Mouse (Mus musculus): ENCODE results near the gene Btbd8. TPM values are rescaled to one million over a fixed set of nuclear protein-coding genes. Genes with fewer than 3 reads are reported as not detected.
A peak's percentile ranks its signal among the peaks of the same experiment; 100 is the strongest.

Btbd8 gene
- polyA plus RNA-seq, 1 experiment from 2014 or later = 4.2 TPM

DNA sequence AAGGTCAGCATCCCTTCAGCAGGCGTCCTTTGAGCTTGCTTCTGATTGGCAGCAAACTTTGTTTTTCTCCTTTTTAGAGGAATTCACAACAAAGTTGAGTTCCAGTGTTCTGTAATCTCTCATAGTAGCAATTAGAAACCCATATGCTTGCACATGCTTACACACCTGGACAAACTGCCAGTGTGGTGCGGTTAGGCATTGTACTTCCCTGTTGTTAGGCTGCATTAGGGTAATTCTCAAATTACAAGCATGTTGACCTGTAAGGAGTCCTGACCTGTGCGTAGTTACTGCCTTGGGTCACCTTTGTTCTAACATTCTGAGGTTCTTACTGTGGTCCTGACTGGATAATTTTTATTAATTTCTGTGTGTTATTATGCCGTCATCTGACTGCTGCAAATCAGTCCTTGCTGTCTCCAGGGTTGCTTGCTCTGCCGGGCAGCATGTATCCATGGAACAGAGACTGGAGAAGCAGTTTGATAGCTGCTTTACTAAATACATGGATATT is 61.1 kb downstream of the Btbd8 start:
- ATAC-seq (ENCODE audit: insufficient number of reproducible peaks, low FRiP score, low TSS enrichment, low read depth) = no peak
- Histone ChIP-seq H3K9ac (no peak overlapping the region), H3K9me3 (no peaks in the 10 kb centered on the region), H3K27me3 (no peaks in the 10 kb centered on the region), H3K36me3 (0 out of 2 replicates have a peak, but pooled peaks cover 3% of the 10 kb centered on the region), H3K27ac (no peak overlapping the region), H3K4me1 (no peaks in the 10 kb centered on the region), H3K4me2 (no peak overlapping the region), H3K4me3 (no peak overlapping the region)
- WGBS = 49% methylated on average over 5 of the region's 5 CpGs

DNA sequence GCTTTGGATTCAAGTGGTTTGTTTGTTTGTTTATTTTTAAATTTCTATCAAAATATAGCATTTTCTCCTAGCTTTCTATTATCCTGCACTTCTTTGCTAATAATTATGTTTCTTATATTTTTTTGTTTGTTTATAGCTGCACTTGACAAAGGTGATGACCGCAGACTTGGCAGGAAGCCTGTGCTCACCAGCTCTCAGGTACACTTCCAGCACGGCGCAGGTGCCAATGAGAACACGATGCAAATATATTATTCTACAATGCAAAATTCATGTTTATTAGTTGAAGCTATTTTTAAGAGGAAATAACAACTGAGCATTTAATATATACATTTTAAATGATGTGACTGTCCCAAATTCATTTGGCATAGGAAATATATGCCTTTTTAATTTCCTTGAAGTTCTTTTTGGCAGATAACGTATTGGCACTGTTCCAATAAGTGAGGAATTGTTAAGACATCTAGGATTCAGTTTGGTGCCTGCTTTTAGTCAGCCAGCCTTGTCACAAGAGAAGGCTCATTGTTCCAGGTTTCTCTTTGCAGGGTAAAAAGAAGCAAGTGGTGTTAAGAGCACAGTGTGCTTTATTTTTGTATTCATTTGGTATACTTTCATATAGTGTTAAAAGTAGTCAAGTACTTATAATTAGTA is 62.2 kb downstream of the Btbd8 start:
- Histone ChIP-seq H3K27ac (no peak overlapping the region), H3K36me3 (no peaks in the 10 kb centered on the region; the same call in 1 of the 2 replicates), H3K9me3 (no peaks in the 10 kb centered on the region), H3K4me3 (no peak overlapping the region), H3K4me2 (no peak overlapping the region), H3K4me1 (no peaks in the 10 kb centered on the region), H3K27me3 (no peaks in the 10 kb centered on the region), H3K9ac (no peak overlapping the region)
- WGBS = 78% methylated on average over 5 of the region's 5 CpGs
- ATAC-seq (ENCODE audit: insufficient number of reproducible peaks, low FRiP score, low TSS enrichment, low read depth) = no peak

DNA sequence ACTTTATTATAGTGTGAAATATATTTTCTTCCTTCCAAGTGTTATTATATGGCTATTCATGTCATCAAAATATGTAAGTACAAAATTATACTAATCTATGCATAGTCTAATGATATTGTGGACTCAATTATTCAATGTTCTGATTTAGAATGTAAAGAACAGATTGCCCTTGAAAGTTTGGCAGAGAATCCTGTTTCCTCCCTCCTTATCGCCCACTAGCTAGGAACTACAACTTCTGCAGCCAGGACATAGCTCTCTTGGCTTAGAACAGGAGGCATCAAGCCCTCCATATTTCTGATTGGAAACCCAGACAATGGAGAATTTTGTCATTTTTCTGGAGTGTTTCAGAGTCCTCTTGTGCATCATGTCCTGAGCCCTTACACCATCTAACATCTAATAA is 62.9 kb downstream of the Btbd8 start:
- Histone ChIP-seq H3K27me3 (no peaks in the 10 kb centered on the region), H3K36me3 (no peaks in the 10 kb centered on the region; the same call in 1 of the 2 replicates), H3K4me2 (no peak overlapping the region), H3K27ac (no peak overlapping the region), H3K9ac (no peak overlapping the region), H3K4me1 (no peaks in the 10 kb centered on the region), H3K4me3 (no peak overlapping the region), H3K9me3 (no peaks in the 10 kb centered on the region)
- WGBS = 58% methylated on average over 1 of the region's 1 CpGs
- no peak for ATAC-seq (ENCODE audit: insufficient number of reproducible peaks, low FRiP score, low TSS enrichment, low read depth)

DNA sequence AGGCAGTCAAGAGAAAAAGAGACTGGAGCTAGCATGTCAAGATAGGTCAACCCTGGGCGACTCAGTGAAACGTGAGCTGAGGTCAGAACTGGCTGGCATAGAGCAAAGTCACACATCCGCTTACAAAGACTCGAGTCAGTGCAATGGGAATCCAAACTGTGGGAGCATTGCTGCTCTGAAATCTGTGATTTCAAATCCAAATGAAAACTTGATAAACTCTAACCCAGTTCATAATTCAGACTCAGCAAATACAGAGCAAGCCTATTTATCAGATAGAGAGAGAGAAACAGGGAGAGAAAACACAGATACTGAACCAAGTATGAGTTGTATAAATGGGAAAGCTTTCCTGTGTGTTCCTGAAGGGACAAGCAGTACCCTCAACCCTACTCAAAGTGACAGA is 69.5 kb downstream of the Btbd8 start, which contains the start of gene Gm42669:
TSS of gene Gm42669 (plus strand) at position 301 of the 400 bp plus-strand sequence.
- Histone ChIP-seq H3K4me2 (no peak within 1 kb of the TSS), H3K27ac (no peak within 1 kb of the TSS), H3K36me3 (peaks cover 7% of the 10 kb centered on the region; the same call in 1 of the 2 replicates), H3K4me3 (no peak within 1 kb of the TSS), H3K4me1 (no peaks in the 10 kb centered on the region), H3K27me3 (no peaks in the 10 kb centered on the region), H3K9ac (no peak within 1 kb of the TSS), H3K9me3 (no peaks in the 10 kb centered on the region)
- WGBS = 78% methylated on average over 4 of the region's 4 CpGs
- no peak for ATAC-seq (ENCODE audit: insufficient number of reproducible peaks, low FRiP score, low TSS enrichment, low read depth)

DNA sequence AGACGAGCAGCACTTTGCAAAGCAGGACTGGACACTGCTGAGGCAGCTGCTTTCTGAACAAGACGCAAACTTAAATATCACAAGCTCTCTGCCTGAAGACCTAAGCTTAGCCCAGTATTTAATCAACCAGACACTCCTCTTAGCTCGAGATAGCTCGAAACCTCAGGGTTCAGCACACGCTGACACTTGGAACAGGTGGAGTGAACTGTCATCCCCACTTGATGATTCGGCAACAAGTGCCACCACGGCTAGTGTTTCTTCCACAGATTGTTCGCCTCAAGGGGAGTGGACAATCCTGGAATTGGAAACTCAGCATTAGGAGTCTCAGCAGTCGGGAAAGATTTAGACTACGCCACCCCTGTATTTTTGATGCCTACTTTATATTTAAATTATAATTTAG is 72.7 kb downstream of the Btbd8 start:
- Histone ChIP-seq H3K4me3 (no peak overlapping the region), H3K27me3 (no peaks in the 10 kb centered on the region), H3K4me1 (no peaks in the 10 kb centered on the region), H3K36me3 (peaks cover 7% of the 10 kb centered on the region; the same call in 1 of the 2 replicates), H3K27ac (no peak overlapping the region), H3K9me3 (no peaks in the 10 kb centered on the region), H3K9ac (no peak overlapping the region), H3K4me2 (no peak overlapping the region)
- 0 out of 2 replicates have a peak, but pooled peaks have one; percentile 10 for ATAC-seq (ENCODE audit: insufficient number of reproducible peaks, low FRiP score, low TSS enrichment, low read depth)
- 80% methylated on average over 10 of the region's 10 CpGs for WGBS

DNA sequence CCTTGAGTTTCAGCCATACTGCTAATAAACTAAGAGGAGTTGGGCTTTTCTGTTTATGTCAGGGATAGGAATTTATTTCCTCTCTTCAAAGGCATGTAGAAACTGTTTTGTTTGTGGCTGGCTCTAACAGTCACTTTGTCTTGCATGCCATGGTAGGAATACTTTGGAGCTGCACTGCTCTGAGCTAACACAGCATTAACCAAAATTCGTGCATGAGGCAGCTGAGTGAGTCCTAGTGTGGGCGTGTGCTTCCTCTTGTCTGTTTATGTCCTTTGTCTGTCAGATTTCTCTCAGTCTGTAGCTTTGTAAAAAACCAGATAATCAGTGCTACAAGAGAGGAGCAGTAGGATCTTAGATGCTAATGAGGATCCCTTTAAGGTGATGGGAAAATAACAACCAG is 73.5 kb downstream of the Btbd8 start:
- WGBS = 45% methylated on average over 2 of the region's 2 CpGs

DNA sequence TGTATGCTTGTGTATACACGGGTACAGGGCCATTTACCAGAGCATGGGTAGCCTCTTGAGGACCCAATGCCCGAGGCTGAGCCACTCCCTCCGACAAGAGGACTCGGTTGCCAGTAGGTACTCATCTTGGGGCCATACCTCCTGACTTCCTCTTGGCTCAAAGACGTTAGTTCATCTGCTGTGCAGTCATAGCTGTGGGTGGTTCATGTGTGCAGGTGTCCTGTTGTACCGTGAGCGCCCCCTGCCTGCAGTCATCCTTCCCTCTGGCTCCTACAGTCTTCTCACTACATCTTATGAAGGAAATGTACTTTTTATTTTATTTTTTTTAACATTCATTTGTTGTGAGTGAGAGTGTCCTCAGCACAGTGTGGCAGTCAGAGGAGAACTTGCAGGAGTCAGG is 75.8 kb downstream of the Btbd8 start:
- H3K9me3 ChIP-seq = no peaks in the 10 kb centered on the region
- no peaks in the 10 kb centered on the region for H3K36me3 ChIP-seq
- H3K4me3 ChIP-seq = no peak overlapping the region
- H3K9ac ChIP-seq = no peak overlapping the region
- WGBS = 44% methylated on average over 7 of the region's 7 CpGs
- H3K27me3 ChIP-seq = no peaks in the 10 kb centered on the region
- no peaks in the 10 kb centered on the region for H3K4me1 ChIP-seq
- H3K27ac ChIP-seq = no peak overlapping the region
- no peak for ATAC-seq (ENCODE audit: insufficient number of reproducible peaks, low FRiP score, low TSS enrichment, low read depth)
- no peak overlapping the region for H3K4me2 ChIP-seq

More for the DNA sequence above, 73.5 kb downstream of the Btbd8 start:
- Histone ChIP-seq H3K9me3 (no peaks in the 10 kb centered on the region), H3K27ac (no peak overlapping the region), H3K4me1 (no peaks in the 10 kb centered on the region), H3K4me3 (no peak overlapping the region), H3K27me3 (no peaks in the 10 kb centered on the region), H3K4me2 (no peak overlapping the region), H3K9ac (no peak overlapping the region), H3K36me3 (peaks cover 7% of the 10 kb centered on the region; the same call in 1 of the 2 replicates)
- no peak for ATAC-seq (ENCODE audit: insufficient number of reproducible peaks, low FRiP score, low TSS enrichment, low read depth)

DNA sequence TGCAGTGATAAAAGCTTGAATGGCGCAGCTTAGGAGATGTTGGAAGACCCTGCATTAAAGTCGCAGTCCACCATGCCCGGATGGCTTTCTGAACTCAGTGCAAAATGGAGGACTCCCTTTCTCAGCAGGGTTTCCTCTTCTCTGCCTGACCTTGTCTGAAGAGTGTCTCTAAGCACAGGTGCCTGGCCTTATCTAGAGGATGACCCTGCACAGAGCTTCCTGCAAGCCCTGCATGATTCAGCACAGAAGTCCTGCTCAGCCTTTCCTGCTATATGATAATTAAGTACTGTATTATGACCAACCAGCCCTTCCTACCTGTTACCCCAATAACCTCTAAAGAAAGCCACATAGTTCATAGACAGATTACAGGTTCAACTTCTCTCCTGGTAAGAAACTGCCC is 77.7 kb downstream of the Btbd8 start:
- no peak overlapping the region for H3K27ac ChIP-seq
- no peaks in the 10 kb centered on the region for H3K36me3 ChIP-seq
- no peak overlapping the region for H3K4me2 ChIP-seq
- no peak overlapping the region for H3K9ac ChIP-seq
- ATAC-seq (ENCODE audit: insufficient number of reproducible peaks, low FRiP score, low TSS enrichment, low read depth) = no peak
- H3K4me3 ChIP-seq = no peak overlapping the region
- H3K9me3 ChIP-seq = no peaks in the 10 kb centered on the region
- WGBS = 91% methylated on average over 3 of the region's 3 CpGs
- H3K27me3 ChIP-seq = no peaks in the 10 kb centered on the region
- H3K4me1 ChIP-seq = no peaks in the 10 kb centered on the region

DNA sequence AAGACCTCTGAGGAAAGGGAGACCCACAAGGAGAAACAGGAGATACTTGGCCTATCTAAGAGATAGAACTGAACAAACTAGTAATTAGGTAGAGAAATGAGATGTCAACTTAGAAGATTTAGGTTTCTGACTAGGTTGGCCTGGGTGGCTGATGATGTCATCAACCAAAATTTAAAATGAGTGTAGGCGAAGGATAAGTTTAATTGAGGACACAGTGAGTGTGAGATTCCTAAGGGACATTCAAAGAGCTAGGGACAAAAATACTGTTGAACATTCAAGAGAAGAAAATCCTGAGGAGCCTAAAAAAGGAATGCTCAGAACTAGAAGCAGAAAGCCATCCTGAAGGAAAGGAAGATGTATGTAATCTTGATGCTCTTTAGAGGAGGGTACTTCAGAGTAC is 78.3 kb downstream of the Btbd8 start:
- H3K9ac ChIP-seq = no peak overlapping the region
- H3K4me2 ChIP-seq = no peak overlapping the region
- no peaks in the 10 kb centered on the region for H3K9me3 ChIP-seq
- H3K36me3 ChIP-seq = no peaks in the 10 kb centered on the region
- ATAC-seq (ENCODE audit: insufficient number of reproducible peaks, low FRiP score, low TSS enrichment, low read depth) = no peak
- 82% methylated on average over 1 of the region's 1 CpGs for WGBS
- no peaks in the 10 kb centered on the region for H3K27me3 ChIP-seq
- no peak overlapping the region for H3K27ac ChIP-seq
- no peaks in the 10 kb centered on the region for H3K4me1 ChIP-seq
- no peak overlapping the region for H3K4me3 ChIP-seq

DNA sequence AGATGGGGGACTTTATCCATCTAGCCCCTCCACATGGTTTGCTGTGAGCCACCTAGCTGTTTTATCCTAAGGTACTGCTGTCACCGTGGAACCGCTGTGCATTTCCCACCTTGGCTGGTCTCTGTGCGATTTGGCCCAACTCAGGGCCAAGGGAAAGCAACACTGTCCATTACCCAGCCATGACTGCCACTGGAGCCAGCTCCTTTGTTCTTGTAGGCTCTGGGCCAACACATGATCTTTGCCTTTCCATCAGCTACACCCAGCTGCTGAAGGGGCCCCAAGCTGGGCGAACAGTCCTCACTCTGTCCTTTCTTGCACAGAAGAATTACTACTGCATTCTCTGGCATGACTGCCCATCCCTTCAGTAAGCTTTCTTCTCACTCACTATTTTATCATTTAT is 80.8 kb downstream of the Btbd8 start:
- no peak for ATAC-seq (ENCODE audit: insufficient number of reproducible peaks, low FRiP score, low TSS enrichment, low read depth)
- H3K9me3 ChIP-seq = no peaks in the 10 kb centered on the region
- H3K27me3 ChIP-seq = no peaks in the 10 kb centered on the region
- 86% methylated on average over 4 of the region's 4 CpGs for WGBS
- H3K4me3 ChIP-seq = no peak overlapping the region
- no peaks in the 10 kb centered on the region for H3K36me3 ChIP-seq
- no peak overlapping the region for H3K27ac ChIP-seq
- H3K4me2 ChIP-seq = no peak overlapping the region
- H3K9ac ChIP-seq = no peak overlapping the region
- H3K4me1 ChIP-seq = no peaks in the 10 kb centered on the region

DNA sequence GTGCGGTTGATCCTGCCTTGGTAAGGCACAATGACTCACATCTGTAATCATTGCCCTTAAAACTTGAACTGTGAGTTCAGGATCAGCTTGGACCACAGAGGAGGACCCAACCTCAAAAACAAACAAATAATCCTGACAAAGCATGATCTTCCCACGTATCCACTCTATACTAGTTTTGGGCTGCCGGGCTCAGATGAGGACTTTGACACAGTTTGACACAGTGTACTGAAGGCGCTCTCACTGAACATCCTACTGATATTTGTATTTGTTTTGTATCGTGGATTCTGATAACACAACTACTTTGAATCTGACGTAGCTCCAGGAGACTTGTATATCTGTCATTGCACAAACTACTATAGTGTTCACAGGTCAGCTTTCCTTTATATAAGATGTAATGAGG is 83.6 kb downstream of the Btbd8 start:
- H3K36me3 ChIP-seq = no peaks in the 10 kb centered on the region
- no peaks in the 10 kb centered on the region for H3K27me3 ChIP-seq
- H3K9me3 ChIP-seq = no peaks in the 10 kb centered on the region
- no peak for ATAC-seq (ENCODE audit: insufficient number of reproducible peaks, low FRiP score, low TSS enrichment, low read depth)
- H3K4me3 ChIP-seq = no peak overlapping the region
- no peak overlapping the region for H3K9ac ChIP-seq
- H3K4me1 ChIP-seq = no peaks in the 10 kb centered on the region
- 89% methylated on average over 6 of the region's 6 CpGs for WGBS
- H3K4me2 ChIP-seq = no peak overlapping the region
- H3K27ac ChIP-seq = no peak overlapping the region

DNA sequence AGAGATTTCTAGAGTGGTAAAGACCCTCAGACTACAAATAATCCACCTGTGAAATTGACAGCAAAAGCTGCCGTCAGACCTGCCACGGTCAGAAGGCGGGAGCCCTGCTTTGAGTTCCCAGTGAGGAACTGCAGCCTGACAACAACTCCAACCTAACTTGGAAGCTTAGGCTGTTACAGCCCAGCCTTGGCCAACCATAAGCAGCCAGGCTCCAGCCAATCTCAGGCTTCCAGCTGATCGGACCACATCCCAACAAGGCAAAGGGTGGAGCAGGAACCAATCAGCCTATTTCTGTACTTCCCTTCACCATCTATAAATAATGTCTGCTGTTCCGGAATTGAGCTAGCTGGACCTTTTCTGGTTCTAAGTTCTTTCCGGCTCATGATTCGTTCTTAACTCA is 84.1 kb downstream of the Btbd8 start:
- H3K4me2 ChIP-seq = no peak overlapping the region
- no peak overlapping the region for H3K4me3 ChIP-seq
- no peaks in the 10 kb centered on the region for H3K4me1 ChIP-seq
- 69% methylated on average over 7 of the region's 7 CpGs for WGBS
- H3K9me3 ChIP-seq = no peaks in the 10 kb centered on the region
- H3K27me3 ChIP-seq = no peaks in the 10 kb centered on the region
- H3K9ac ChIP-seq = no peak overlapping the region
- no peaks in the 10 kb centered on the region for H3K36me3 ChIP-seq
- ATAC-seq (ENCODE audit: insufficient number of reproducible peaks, low FRiP score, low TSS enrichment, low read depth) = no peak
- no peak overlapping the region for H3K27ac ChIP-seq
